Mouse (Mus musculus): Measurements from ENCODE around the gene Msl1.

DNA sequence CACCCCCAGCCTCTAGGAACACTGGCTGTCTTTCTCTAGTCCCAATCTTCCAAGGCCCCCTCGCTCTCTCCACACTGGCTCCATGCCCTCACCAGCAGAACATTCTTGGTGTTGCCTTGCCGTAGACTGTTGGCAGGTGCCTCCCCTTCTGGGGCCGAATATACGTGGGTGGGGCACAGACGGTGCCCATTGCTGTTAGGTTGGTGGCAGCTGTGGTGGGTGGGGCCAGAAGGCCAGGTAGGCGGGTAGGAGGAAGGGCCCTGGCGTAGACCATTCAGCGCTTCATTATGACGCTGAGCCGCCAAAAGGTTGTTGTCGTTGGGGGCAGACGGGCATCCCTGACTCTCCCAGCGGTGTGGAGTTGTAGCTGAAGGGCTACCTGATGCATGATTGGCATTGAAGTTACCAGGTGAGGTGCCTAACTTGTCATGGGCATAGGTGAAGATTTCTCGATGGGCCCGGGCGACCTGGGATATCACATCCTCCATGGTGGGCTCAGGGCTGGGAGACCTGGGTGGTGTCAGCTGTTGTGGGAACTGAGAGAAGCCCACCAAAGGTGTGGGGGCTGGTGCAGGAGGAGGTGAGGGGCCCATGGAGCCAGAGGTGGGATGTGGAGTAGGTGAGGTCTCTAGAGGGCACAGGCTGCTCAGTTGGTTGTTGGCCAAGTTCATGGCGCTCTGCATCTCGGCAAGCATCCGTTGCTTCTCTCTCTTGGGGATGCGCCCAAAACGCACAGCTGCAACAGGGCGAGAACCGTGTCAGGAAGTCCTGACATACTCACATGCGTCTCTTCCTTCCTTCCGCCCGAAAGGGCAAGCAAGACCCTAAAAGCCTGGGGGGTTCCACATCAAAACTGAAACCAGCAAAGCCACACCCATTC is 25.0 kb upstream of the Msl1 start:
- no peak; the same call in 1 of the 2 replicates for TF ChIP-seq POLR2A (IDR thresholded peaks at IDR 0.05; ENCODE audit: low read depth, low read length)
- TF ChIP-seq CTCF (IDR thresholded peaks at IDR 0.05; ENCODE audit: extremely low read depth, insufficient read length, insufficient replicate concordance, low read depth, low read length) = no peak
